8 mouse cellular contexts compared by ENCODE assay signal in the genomic region with DNA sequence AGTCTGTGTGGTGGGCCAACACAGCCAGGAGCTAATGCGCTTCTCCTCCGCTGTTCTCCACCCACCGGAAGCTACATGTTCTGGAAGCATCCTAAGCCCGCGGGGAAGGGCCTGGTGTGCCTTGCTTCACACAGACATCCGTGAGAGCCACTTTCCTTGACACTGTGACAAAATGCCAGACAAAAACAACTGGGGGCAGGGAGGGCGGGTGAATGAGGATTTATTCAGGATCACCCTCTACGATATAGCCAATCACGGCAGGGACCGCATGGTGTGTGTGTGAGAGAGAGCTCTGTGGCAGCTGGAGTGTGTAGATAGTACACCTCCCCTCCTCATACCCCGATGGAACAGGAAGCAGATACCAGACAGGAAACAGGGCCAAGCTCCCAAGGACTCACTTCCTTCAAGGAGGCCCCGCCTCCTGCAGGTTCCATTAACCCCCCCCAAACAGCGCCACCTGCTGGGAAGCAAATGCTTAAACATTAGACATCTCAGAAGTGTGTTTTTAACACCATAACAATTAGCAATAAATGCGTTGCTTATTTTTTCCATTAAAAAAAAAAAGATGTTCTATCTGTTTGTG. TPM values are rescaled to one million over a fixed set of nuclear protein-coding genes. Genes with fewer than 3 reads are reported as not detected.
DNase-seq lines count a peak whose midpoint lies in the region; ATAC-seq and TF ChIP-seq lines count a peak whose summit lies in the region.
"Had no signal": no experiment of that assay in that cellular context is flagged by ENCODE, and none has a peak within 500 bp of the region (broad histone marks: within the 10 kb centered on the region; RNA-seq: fewer than 3 reads in every experiment).

No protein-coding gene starts in this region.

- H3K27me3 ChIP-seq in G1E (ENCODE audit: insufficient read depth, low read length): peaks cover 4% of the 10 kb centered on the region; the same call in 1 of the 2 replicates
- no peaks in the 10 kb centered on the region for H3K27me3 ChIP-seq in hindbrain, embryonic 14.5 days (ENCODE audit: control insufficient read depth, insufficient read depth, low read length)
- H3K27me3 ChIP-seq: stomach, embryonic 15.5 days had no signal

- peak; percentile 49; the same call in 1 of the 2 replicates for ATAC-seq in G1E (ENCODE audit: extremely low read depth, insufficient number of reproducible peaks, low FRiP score, poor library complexity, severe bottlenecking)
- no peak for ATAC-seq in hindbrain, embryonic 14.5 days (ENCODE audit: low FRiP score)

- no peak for TF ChIP-seq POLR2A in bone marrow, adult 2 months (IDR thresholded peaks at IDR 0.05; ENCODE audit: borderline replicate concordance, control insufficient read depth, low read depth, low read length)

- DNase-seq in G1E (ENCODE audit: low spot score): no peak
- DNase-seq in heart, postnatal 4 days: peak; percentile 54
- peak; percentile 66 for DNase-seq in lung, postnatal 10 days
- peak; percentile 51 to 59 for DNase-seq in thymus, postnatal 36 days
- DNase-seq in hindbrain, embryonic 14.5 days (ENCODE audit: low spot score): no peak
- DNase-seq in gastrocnemius, postnatal 36 days: no peak

- H3K4me1 ChIP-seq in G1E (ENCODE audit: insufficient read depth, low read depth, low read length): peaks cover 8% of the 10 kb centered on the region
- H3K4me1 ChIP-seq in bone marrow, adult 2 months (ENCODE audit: control insufficient read depth, insufficient read depth, low read length): no peaks in the 10 kb centered on the region; the same call in 1 of the 2 replicates
- no peaks in the 10 kb centered on the region for H3K4me1 ChIP-seq in hindbrain, embryonic 14.5 days (replicated peaks; ENCODE audit: control insufficient read depth, insufficient read depth, low read length)

- H3K36me3 ChIP-seq in G1E (replicated peaks): no peaks in the 10 kb centered on the region
- H3K36me3 ChIP-seq in hindbrain, embryonic 14.5 days (replicated peaks; ENCODE audit: control insufficient read depth, insufficient read depth): no peaks in the 10 kb centered on the region
- H3K36me3 ChIP-seq: stomach, embryonic 15.5 days had no signal

- no peak overlapping the region for H3K9ac ChIP-seq in hindbrain, embryonic 14.5 days
- H3K9ac ChIP-seq: stomach, embryonic 15.5 days had no signal

- TF ChIP-seq CTCF in G1E (IDR thresholded peaks at IDR 0.05; ENCODE audit: low read depth, low read length): peak; percentile 9; the same call in 1 of the 2 replicates
- TF ChIP-seq CTCF in bone marrow, adult 2 months (IDR thresholded peaks at IDR 0.05; ENCODE audit: control insufficient read depth, insufficient read depth, low read length): peak; percentile 57

- intact Hi-C loops in gastrocnemius, postnatal 36 days (cut with DNase I): no loop called here

- 23% methylated on average over 14 of the region's 14 CpGs for WGBS in bone marrow, adult 2 months
- 92% methylated on average over 14 of the region's 14 CpGs for WGBS in hindbrain, embryonic 14.5 days

- H3K9me3 ChIP-seq in G1E (replicated peaks): peaks cover 4% of the 10 kb centered on the region; the same call in 1 of the 2 replicates
- H3K9me3 ChIP-seq in hindbrain, embryonic 14.5 days (ENCODE audit: control insufficient read depth, low read length): no peaks in the 10 kb centered on the region
- H3K9me3 ChIP-seq: stomach, embryonic 15.5 days had no signal

- no peak overlapping the region for H3K27ac ChIP-seq in bone marrow, adult 2 months (ENCODE audit: control insufficient read depth, insufficient read depth, low read depth, low read length, poor library complexity)
- no peak overlapping the region for H3K27ac ChIP-seq in hindbrain, embryonic 14.5 days
- H3K27ac ChIP-seq: stomach, embryonic 15.5 days had no signal

- H3K4me2 ChIP-seq in hindbrain, embryonic 14.5 days (replicated peaks): no peak overlapping the region
- H3K4me2 ChIP-seq: stomach, embryonic 15.5 days had no signal

- no peak overlapping the region; the same call in 1 of the 2 replicates for H3K4me3 ChIP-seq in G1E (ENCODE audit: low read depth, low read length)
- H3K4me3 ChIP-seq in bone marrow, adult 2 months (replicated peaks; ENCODE audit: control insufficient read depth, low read depth, low read length): peak overlapping the region; percentile 29
- no peak overlapping the region for H3K4me3 ChIP-seq in hindbrain, embryonic 14.5 days (replicated peaks; ENCODE audit: low read length)
- H3K4me3 ChIP-seq: stomach, embryonic 15.5 days had no signal

RNA-seq across cellular contexts. Expression of a gene that starts 14.0 kb away (rescaled TPM):
- 214 and 233 TPM in 2 replicates for total RNA-seq in G1E (2014; fragmentation: Nextera tagmentation)
- total RNA-seq in G1E (2017): 591 and 628 TPM in 2 replicates
- polyA plus RNA-seq in G1E (2012): 60.1 and 76.8 TPM in 2 replicates
- 105 and 150 TPM in 2 replicates for polyA plus RNA-seq in bone marrow, adult 2 months (2011; ENCODE audit: insufficient read depth, insufficient read length, low replicate concordance, missing spikeins)
- 100 to 1,000 TPM; 632 to 676 TPM for total RNA-seq in heart, postnatal 4 days (2021)
- 404 and 463 TPM in 2 replicates for polyA plus RNA-seq in hindbrain, embryonic 14.5 days (2014; fragmentation: Nextera tagmentation; extraction: Ambion mirVana)
- total RNA-seq in gastrocnemius, postnatal 36 days (2021): 100 to 1,000 TPM; 193 to 194 TPM

Comparison
In these comparisons a context has a peak if more than half of its experiments do, and no peak if none do; other contexts are left out.
1. DNase-seq: peak in heart, postnatal 4 days (single experiment), lung, postnatal 10 days (single experiment) and thymus, postnatal 36 days (2 of 2); none in G1E (single experiment), hindbrain, embryonic 14.5 days (single experiment) and gastrocnemius, postnatal 36 days (0 of 2).